Mouse (Mus musculus): ENCODE data around the gene Fam57b. TPM values are rescaled to one million over a fixed set of nuclear protein-coding genes. Genes with fewer than 3 reads are reported as not detected.

The Fam57b gene
- total and polyA plus RNA-seq, 3 experiments, result 0.02 to 0.05 TPM; not detected in 1

- Histone ChIP-seq H3K4me1 (ENCODE audit: insufficient read depth, low read depth, low read length) (peaks cover 49% of the 10 kb centered on the region), H3K36me3 (replicated peaks) (peaks cover 5% of the 10 kb centered on the region), H3K9me3 (replicated peaks) (no peaks in the 10 kb centered on the region), H3K27me3 (ENCODE audit: insufficient read depth, low read length) (peaks cover 44% of the 10 kb centered on the region), H3K4me3 (ENCODE audit: low read depth, low read length) (no peak overlapping the region)
- DNase-seq (ENCODE audit: low spot score) (no peak), ATAC-seq (ENCODE audit: extremely low read depth, insufficient number of reproducible peaks, low FRiP score, poor library complexity, severe bottlenecking) (no peak)
- no peak for TF ChIP-seq CTCF (IDR thresholded peaks at IDR 0.05; ENCODE audit: low read depth, low read length)
- no peak for TF ChIP-seq POLR2AphosphoS5 (IDR thresholded peaks at IDR 0.05; ENCODE audit: insufficient replicate concordance, low read depth, low read length)
- TF ChIP-seq GATA2 (IDR thresholded peaks at IDR 0.05; ENCODE audit: borderline replicate concordance, low read depth, low read length), result no peak
- no peak for TF ChIP-seq TAL1 (conservative IDR thresholded peaks at IDR 0.05; ENCODE audit: low read depth, low read length)
- TF ChIP-seq GATA1 (IDR thresholded peaks at IDR 0.05; ENCODE audit: borderline replicate concordance, low read length), result no peak
These were observed 9.9 kb downstream of the Fam57b start for GRCm38 (mm10) chr7:126807405-126807804.

GRCm38 (mm10) chr7:126808703-126809455 is 11.4 kb downstream of the Fam57b start:
- H3K9me3 ChIP-seq (replicated peaks), result no peaks in the 10 kb centered on the region

DNA sequence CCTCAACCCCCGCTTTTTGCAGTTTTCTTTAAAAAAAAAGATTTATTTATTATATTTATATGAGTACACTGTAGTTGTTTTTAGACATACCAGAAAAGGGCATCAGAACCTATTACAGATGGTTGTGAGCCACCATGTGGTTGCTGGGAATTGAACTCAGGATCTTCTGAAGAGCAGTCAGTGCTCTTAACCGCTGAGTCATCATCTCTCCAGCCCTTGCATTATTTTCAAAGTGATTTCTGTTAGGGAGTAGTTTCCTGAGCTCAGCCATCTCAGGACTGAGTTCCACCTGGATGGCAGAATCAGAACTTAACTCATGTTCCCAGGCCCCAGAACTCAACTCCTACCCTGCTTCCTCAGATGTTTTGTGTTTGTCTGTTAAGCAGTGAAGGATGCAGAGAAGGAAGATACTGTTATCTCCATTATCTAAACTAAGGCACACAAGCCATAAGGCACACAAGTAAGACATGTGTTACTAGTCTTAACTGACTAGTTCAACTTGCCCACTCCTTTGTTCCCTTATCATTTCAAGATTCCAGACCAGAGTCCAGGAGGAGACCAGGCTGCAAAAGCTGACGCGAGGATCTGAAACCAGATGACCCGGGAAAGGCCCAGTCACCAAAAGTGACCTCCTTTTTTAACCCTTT is 12.4 kb downstream of the Fam57b start:
- Histone ChIP-seq H3K27me3 (ENCODE audit: insufficient read depth, low read length) (peaks cover 63% of the 10 kb centered on the region), H3K9me3 (replicated peaks) (no peaks in the 10 kb centered on the region), H3K36me3 (replicated peaks) (peaks cover 2% of the 10 kb centered on the region), H3K4me1 (ENCODE audit: insufficient read depth, low read depth, low read length) (peaks cover 30% of the 10 kb centered on the region), H3K4me3 (ENCODE audit: low read depth, low read length) (no peak overlapping the region)
- no peak for DNase-seq (ENCODE audit: low spot score)
- ATAC-seq (ENCODE audit: extremely low read depth, insufficient number of reproducible peaks, low FRiP score, poor library complexity, severe bottlenecking), result no peak
- TF ChIP-seq GATA1 (IDR thresholded peaks at IDR 0.05; ENCODE audit: borderline replicate concordance, low read length), result no peak
- TF ChIP-seq POLR2AphosphoS5 (IDR thresholded peaks at IDR 0.05; ENCODE audit: insufficient replicate concordance, low read depth, low read length), result no peak
- TF ChIP-seq GATA2 (IDR thresholded peaks at IDR 0.05; ENCODE audit: borderline replicate concordance, low read depth, low read length), result no peak
- TF ChIP-seq CTCF (IDR thresholded peaks at IDR 0.05; ENCODE audit: low read depth, low read length), result no peak
- TF ChIP-seq TAL1 (conservative IDR thresholded peaks at IDR 0.05; ENCODE audit: low read depth, low read length), result no peak

More at GRCm38 (mm10) chr7:126808703-126809455, 11.4 kb downstream of the Fam57b start:
- peaks cover 34% of the 10 kb centered on the region for H3K4me1 ChIP-seq (ENCODE audit: insufficient read depth, low read depth, low read length)
- H3K4me3 ChIP-seq (ENCODE audit: low read depth, low read length), result peak overlapping the region; percentile 71
- peaks cover 59% of the 10 kb centered on the region for H3K27me3 ChIP-seq (ENCODE audit: insufficient read depth, low read length)
- ATAC-seq (ENCODE audit: extremely low read depth, insufficient number of reproducible peaks, low FRiP score, poor library complexity, severe bottlenecking), result peak; percentile 49; the same call in 1 of the 2 replicates
- TF ChIP-seq POLR2AphosphoS5 (IDR thresholded peaks at IDR 0.05; ENCODE audit: insufficient replicate concordance, low read depth, low read length) (no peak), CTCF (IDR thresholded peaks at IDR 0.05; ENCODE audit: low read depth, low read length) (no peak), GATA2 (IDR thresholded peaks at IDR 0.05; ENCODE audit: borderline replicate concordance, low read depth, low read length) (no peak), GATA1 (IDR thresholded peaks at IDR 0.05; ENCODE audit: borderline replicate concordance, low read length) (no peak), TAL1 (conservative IDR thresholded peaks at IDR 0.05; ENCODE audit: low read depth, low read length) (no peak)
- peaks cover 2% of the 10 kb centered on the region for H3K36me3 ChIP-seq (replicated peaks)
- DNase-seq (ENCODE audit: low spot score), result no peak

- H3K36me3 ChIP-seq (replicated peaks), result no peaks in the 10 kb centered on the region
- H3K9me3 ChIP-seq (replicated peaks), result no peaks in the 10 kb centered on the region
- no peaks in the 10 kb centered on the region for H3K4me1 ChIP-seq (ENCODE audit: insufficient read depth, low read depth, low read length)
- TF ChIP-seq GATA1 (IDR thresholded peaks at IDR 0.05; ENCODE audit: borderline replicate concordance, low read length) (no peak), CTCF (IDR thresholded peaks at IDR 0.05; ENCODE audit: low read depth, low read length) (no peak), GATA2 (IDR thresholded peaks at IDR 0.05; ENCODE audit: borderline replicate concordance, low read depth, low read length) (no peak)
- ATAC-seq (ENCODE audit: extremely low read depth, insufficient number of reproducible peaks, low FRiP score, poor library complexity, severe bottlenecking) (no peak), DNase-seq (ENCODE audit: low spot score) (no peak)
- no peak overlapping the region for H3K4me3 ChIP-seq (ENCODE audit: low read depth, low read length)
- peaks cover 63% of the 10 kb centered on the region for H3K27me3 ChIP-seq (ENCODE audit: insufficient read depth, low read length)
These were observed 18.3 kb downstream of the Fam57b start for GRCm38 (mm10) chr7:126815726-126816222.

DNA sequence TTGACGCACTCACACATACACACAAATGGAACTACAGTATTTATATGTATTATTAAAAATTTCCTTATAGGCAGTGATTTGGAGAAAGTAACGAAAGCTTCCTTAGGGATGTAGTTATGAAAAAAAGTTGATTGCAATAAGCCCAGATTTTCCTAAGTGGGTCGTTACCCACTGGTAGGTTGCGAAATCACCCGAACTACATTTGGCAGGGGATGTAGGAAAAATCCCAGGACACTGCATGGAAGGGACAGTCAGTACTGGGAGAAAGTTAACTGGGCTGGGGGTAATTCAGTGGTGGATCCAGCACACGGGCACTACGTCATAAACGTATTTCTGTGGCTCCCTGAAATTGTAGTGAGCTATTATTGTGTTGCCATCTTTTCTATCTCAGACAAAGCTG is 19.0 kb downstream of the Fam57b start:
- Histone ChIP-seq H3K9me3 (replicated peaks) (no peaks in the 10 kb centered on the region), H3K4me3 (ENCODE audit: low read depth, low read length) (no peak overlapping the region), H3K36me3 (replicated peaks) (no peaks in the 10 kb centered on the region), H3K27me3 (ENCODE audit: insufficient read depth, low read length) (peaks cover 62% of the 10 kb centered on the region), H3K4me1 (ENCODE audit: insufficient read depth, low read depth, low read length) (no peaks in the 10 kb centered on the region)
- ATAC-seq (ENCODE audit: extremely low read depth, insufficient number of reproducible peaks, low FRiP score, poor library complexity, severe bottlenecking) (no peak), DNase-seq (ENCODE audit: low spot score) (no peak)
- no peak for TF ChIP-seq CTCF (IDR thresholded peaks at IDR 0.05; ENCODE audit: low read depth, low read length)
- no peak for TF ChIP-seq GATA2 (IDR thresholded peaks at IDR 0.05; ENCODE audit: borderline replicate concordance, low read depth, low read length)
- TF ChIP-seq GATA1 (IDR thresholded peaks at IDR 0.05; ENCODE audit: borderline replicate concordance, low read length), result no peak
- no peak for TF ChIP-seq POLR2AphosphoS5 (IDR thresholded peaks at IDR 0.05; ENCODE audit: insufficient replicate concordance, low read depth, low read length)
- TF ChIP-seq TAL1 (conservative IDR thresholded peaks at IDR 0.05; ENCODE audit: low read depth, low read length), result no peak

DNA sequence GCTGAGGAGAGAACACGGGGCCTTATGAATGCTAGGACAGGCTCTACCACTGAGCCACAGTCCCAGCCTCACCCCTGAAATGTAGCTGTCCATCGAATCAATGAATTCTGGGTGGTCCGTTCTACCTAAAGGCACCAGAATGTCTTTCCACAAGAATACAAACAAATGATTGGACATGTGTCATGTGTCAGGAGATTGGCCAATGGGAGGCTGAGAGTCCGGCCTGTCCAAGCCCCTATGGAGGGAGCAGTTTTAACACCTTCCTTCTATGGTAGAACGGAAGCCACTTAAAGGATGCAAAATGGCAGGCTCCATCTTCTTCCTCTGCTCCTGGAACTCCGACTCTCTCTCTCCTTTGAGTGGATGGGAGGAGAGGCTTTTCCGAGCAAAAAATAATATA is 20.1 kb downstream of the Fam57b start:
- H3K27me3 ChIP-seq (ENCODE audit: insufficient read depth, low read length), result peaks cover 52% of the 10 kb centered on the region
- TF ChIP-seq TAL1 (conservative IDR thresholded peaks at IDR 0.05; ENCODE audit: low read depth, low read length), result no peak
- no peak for TF ChIP-seq CTCF (IDR thresholded peaks at IDR 0.05; ENCODE audit: low read depth, low read length)
- no peak for TF ChIP-seq GATA1 (IDR thresholded peaks at IDR 0.05; ENCODE audit: borderline replicate concordance, low read length)
- TF ChIP-seq POLR2AphosphoS5 (IDR thresholded peaks at IDR 0.05; ENCODE audit: insufficient replicate concordance, low read depth, low read length), result no peak
- TF ChIP-seq GATA2 (IDR thresholded peaks at IDR 0.05; ENCODE audit: borderline replicate concordance, low read depth, low read length), result no peak
- H3K36me3 ChIP-seq (replicated peaks), result no peaks in the 10 kb centered on the region
- H3K4me3 ChIP-seq (ENCODE audit: low read depth, low read length), result no peak overlapping the region
- ATAC-seq (ENCODE audit: extremely low read depth, insufficient number of reproducible peaks, low FRiP score, poor library complexity, severe bottlenecking) (no peak), DNase-seq (ENCODE audit: low spot score) (no peak)
- H3K4me1 ChIP-seq (ENCODE audit: insufficient read depth, low read depth, low read length), result peaks cover 8% of the 10 kb centered on the region
- H3K9me3 ChIP-seq (replicated peaks), result no peaks in the 10 kb centered on the region

All from G1E (cell line).